Mouse (Mus musculus) CD4-positive, CD25-positive, alpha-beta regulatory T cell, adult 2 months (primary cell): ENCODE measurements around the gene Acsl3.

Source experiments
- DNase-seq: peaks from one replicate; pipeline ENCODE4 v3.0.0-alpha.2; 2012; ENCODE audit warnings: low read depth, low spot score

The Acsl3 gene

GRCm38 (mm10) chr1:78686872-78687271, 29.2 kb downstream of the Acsl3 start:
- DNase-seq, result peak; percentile 24

- DNase-seq, result no peak
These were observed 30.5 kb downstream of the Acsl3 start for GRCm38 (mm10) chr1:78688149-78688548.

DNA sequence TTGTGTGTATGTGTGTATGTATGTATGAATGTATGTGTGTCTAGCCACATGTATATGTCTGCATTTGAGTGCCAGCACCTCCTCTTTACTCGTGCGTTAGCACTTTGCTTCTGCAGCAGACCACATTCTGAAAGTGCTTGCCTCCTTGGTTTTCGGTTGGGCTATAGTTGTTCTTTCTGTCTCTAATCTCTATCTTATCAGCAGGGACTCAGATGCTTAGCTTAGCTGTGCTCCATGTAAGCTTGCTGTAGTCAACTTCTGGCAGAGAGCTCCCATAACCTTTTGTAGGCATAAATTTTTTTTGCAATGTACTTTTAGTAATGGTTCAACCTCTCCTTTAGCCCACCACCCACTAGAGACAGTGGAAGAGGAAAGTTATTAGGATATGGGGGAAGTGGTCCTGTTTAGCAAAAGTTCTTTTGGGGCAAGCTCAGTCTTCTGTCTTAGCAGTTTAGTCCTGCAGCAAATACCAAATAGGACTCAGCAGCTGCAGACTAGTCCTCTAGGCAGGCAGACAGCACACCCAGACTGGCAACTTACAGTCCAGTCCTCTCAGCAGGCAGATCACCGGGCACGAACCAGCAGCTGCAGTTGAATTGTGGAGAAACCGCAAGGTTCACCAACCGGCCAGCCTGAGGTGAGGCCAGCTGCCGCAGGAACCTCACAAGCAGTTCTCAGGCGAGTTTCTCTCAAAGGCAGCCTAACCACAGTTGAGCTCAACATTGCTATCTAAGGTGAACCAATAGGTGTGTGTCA, 37.1 kb downstream of the Acsl3 start:
- DNase-seq, result no peak

DNA sequence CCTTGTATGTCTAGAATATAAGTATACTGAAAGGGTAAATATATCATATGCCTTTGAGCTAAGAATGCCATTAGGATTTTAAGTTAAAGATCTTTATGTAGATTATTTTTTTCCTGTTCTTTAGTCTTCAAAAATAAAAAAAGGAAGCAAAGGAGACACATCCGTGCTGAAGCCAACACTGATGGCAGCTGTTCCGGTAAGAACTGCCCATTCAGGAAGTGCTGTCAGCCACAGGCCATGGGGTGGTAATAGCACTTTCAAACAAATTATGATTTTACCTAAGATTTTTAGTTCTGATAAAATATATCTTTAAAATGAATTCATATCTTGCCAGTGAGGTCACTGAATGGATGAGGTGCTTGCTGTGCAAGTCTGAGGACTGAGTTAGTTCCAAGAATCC, 38.7 kb downstream of the Acsl3 start:
- DNase-seq, result no peak

DNA sequence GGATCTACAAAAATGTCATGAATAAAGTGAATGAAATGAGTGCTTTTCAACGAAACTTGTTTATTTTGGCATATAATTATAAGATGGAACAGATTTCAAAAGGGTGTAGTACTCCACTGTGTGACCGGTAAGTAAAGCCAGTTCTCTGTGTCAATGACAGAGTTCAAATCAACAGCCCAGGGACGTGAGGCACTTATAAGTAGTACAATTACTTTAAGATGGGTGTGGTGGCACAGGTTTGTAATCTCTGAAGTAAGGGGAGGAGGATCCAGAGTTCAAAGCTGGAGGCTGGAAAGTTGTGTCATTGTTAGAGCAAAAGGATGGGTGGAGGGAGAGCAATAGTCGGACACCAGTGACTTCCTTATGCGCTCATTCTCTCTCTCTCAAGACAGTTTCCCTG, 39.3 kb downstream of the Acsl3 start:
- no peak for DNase-seq

DNA sequence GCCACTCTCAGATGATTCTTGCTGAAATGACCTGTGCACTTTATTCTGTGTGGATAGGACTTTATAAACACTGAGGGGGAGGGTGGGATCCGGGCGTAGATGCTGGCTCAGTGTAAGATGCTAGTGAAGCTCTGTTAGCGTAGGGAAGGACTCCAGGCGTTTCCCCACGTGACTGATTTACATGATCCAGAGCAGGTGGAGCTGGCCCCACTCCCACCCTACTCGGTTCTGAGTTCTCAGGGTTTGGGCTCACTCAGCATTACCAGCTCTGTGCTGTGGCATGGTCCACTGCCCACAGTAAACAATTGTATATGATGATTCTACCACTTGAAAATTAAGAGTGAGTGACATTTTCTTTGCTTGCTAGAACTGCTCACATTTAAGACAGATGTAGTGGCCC, 40.5 kb downstream of the Acsl3 start:
- DNase-seq, result no peak

DNA sequence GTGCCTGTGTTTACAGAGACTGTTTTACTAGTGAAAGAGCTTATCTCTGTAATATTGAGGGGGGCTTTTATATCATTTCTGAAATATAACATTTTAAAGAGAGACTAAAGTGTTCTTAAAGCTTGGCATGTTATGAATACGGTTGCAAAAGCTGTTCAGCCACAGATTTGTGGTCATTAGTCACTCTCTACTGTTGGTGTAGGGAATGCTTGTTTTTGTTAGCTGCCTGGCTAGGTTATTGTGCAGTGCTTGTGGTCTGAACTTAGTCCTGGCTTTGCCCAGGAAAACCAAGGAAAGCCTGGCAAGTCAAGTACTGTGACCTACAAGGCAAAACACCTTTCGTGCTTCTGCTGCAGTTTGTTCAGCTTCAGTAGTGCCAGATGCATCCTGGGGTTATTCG, 44.1 kb downstream of the Acsl3 start:
- no peak for DNase-seq

DNA sequence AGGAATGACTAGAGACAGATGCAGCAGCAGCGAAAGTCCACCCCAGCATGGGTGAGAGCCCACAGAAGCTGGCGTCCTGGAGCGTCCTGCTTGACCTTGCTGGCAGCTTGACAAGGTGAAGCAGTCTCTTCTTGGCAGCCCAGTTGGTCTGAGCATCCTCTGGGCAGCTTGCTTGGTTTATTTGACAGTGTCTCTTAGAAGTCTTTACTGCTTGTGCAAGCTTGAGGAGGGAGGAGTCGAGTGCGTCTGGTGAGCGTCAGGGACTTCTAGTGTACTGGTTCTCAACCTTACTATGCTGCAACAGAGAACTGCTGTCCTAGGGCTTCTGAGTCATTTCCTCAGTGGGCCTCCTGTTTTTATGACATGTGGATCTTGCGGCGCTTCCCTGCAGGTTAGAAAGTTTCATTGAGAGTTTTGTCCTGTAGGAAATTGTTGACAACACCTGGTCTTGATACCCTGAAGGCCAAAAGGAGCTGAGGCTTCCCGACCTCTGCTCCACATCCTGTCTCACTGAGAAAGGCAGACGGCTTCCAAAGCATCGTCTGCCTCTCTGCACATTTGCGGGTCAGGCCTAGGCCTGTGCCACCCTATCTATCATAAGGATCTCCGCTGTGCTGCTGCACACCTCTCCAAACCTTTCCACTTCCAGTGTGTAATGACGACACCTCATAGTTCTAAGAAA, 44.8 kb downstream of the Acsl3 start:
- DNase-seq, result no peak

- no peak for DNase-seq
These were observed 45.3 kb downstream of the Acsl3 start for GRCm38 (mm10) chr1:78702964-78703285.

DNA sequence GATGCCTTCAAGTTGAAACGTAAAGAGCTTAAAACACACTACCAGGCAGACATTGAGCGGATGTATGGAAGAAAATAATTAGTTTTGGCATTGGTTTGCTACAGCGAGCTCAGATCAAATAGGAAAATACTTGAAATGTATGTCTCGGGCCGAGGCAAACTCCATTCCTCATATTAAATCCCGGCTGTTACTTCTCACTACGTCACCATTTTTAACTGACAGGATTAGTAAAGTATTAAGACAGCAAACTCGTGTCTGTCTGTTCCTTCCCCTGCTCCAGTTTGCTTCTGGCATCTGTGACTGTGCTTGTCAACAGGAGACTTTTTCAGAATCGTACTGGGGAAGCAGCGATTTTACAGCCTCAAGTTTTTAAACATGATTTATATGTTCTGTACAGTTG, 48.7 kb downstream of the Acsl3 start:
- DNase-seq, result no peak

GRCm38 (mm10) chr1:78707280-78707679, 49.7 kb downstream of the Acsl3 start:
- DNase-seq, result peak; percentile 36

- DNase-seq, result no peak
These were observed 52.4 kb downstream of the Acsl3 start for GRCm38 (mm10) chr1:78710026-78710425.

DNA sequence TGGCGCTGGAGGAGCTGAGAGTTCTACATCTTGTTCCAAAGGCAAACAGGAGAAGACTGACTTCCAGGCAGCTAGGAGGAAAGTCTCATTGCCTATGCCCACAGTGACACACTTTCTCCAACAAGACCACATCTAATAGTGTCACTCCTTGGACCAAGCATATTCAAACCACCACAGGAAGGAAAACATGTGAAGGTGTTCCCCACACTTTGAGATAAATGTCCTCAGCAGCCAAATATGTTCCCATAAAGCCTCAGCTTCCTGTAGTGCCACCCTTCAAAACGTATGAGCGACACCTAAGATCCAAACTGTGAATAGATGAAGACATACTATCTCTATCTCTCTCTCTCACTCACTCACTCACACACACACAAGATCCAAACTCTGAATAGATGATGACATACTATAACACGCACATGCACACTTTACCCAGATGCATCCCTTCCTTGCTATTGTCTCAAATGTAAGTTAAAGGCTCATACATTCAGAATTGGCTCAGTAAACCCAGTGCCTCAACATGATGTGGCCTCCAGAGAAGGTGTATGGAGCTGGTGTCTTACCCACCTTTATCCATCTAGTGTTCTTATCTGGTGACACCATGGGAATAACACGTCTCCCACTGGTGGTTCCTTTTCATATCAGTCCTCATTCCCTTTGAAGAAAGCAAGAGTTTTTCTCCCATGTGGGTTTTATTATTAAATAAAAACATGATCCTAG, 53.1 kb downstream of the Acsl3 start:
- no peak for DNase-seq

DNA sequence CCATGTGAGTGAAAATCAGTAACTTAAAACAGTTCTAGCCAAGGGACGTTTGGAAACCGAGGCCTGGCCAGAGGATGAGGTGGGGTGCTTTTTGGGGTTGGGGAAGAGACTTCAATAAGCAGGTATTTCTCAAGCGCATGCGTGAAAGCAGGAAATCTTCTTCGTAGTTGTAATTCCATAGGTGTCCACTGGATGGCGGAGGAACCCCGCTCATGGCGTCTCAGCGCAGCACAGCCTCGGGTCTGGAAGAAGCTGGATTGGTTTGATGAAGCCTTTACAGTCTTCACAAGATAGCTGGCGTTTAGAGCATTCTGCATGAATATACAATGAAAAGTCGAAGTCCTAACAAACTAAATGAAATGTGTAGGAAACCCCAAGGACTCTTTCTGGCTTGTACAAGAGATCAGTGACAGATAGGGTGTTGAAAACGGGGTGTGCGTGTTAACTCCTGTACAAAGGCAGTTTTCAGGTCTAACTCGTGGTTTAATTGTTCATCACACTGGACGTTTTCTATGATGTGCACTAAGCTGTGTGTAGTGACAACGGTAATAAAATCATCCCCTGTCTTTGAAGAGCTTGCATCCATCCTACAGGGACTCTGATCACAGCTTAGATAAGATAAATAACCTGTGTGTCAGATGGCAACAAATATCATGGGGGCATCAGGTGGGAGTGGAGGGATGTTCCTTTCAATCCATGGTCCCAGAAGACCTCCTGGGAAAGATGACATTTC, 67.0 kb downstream of the Acsl3 start:
- peak; percentile 89 for DNase-seq

GRCm38 (mm10) chr1:78725191-78725490, 67.5 kb downstream of the Acsl3 start:
- DNase-seq, result peak; percentile 14

DNA sequence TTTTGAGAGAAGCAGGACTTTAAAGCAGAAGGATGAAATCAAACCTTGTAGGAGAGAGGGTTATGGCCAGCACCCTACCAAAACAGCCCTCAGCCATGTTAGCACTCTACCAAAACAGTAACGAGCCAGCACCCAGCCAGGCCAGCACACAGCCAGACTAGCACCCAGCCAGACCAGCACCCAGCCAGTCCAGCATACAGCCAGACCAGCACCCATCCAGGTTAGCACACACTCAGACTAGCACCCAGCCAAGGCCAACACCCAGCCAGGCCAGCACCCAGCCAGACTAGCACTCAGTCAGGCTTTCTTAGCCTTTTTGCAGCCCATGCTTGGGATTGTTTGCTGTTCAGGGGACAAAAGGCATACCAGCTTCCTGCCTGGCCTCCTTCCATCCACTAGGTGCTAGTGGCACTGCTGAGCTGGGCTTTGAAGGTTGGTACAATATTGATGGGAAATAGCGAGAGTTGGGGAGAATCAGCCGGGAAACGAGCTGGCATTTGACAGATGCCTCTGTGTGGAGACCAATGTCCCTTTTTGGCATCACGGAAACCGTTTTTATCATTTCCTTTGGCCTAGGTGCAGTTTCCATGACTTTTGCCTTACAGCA, 68.1 kb downstream of the Acsl3 start:
- peak; percentile 5 for DNase-seq

- DNase-seq, result no peak
These were observed 72.6 kb downstream of the Acsl3 start for GRCm38 (mm10) chr1:78730114-78730720.

- no peak for DNase-seq
These were observed 74.7 kb downstream of the Acsl3 start for GRCm38 (mm10) chr1:78732290-78732689.

GRCm38 (mm10) chr1:78734261-78735000, 76.8 kb downstream of the Acsl3 start:
- no peak for DNase-seq

DNA sequence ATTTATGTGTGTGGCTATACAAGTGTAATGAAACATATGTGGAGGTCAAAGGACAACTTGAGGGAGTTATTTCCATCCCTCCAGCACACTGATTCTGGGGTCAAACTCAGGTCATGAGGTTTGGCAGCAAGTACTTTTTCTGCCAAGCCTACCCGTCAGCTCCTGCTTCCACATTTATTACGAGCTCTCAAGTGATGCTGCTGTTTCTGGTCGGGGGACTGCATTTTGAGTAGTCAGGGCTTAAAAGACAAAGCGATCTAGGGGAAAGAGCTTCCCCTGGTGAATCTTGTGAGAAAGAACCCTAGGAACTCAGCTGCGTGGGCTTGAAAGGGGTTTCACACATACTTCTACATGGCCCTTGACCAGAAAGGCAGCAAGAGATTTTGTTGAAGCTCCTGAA, 80.0 kb downstream of the Acsl3 start:
- no peak for DNase-seq

DNA sequence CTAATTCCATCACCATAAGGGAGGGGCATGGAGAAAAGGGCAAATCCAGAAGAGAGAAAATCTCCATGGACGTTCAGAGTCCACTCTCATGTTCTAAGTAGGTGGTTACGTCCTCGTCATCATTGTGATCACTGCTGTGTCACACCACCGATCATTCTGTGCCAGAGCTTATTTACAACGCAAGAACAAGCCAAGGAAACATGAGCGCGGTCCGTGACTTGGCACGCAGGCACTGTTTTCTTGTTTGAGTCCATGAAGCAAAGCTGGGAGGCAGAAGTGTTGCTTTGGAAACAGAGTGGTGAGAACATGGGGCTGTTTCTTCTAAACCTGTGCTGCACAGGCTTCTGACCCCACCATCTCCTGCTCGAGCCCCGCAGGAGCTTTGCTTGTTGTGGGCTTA, 83.1 kb downstream of the Acsl3 start:
- DNase-seq, result no peak
